Mouse (Mus musculus) c-Kit-positive CD71-positive TER-119-negative erythroid progenitor cells, embryonic 14.5 days (primary cell): ENCODE data around the gene Gpr4.

Experiments used
- DNase-seq: peaks from one replicate; pipeline ENCODE4 v3.0.0-alpha.2; 2013; ENCODE audit warnings: low read depth

The Gpr4 gene

GRCm38 (mm10) chr7:19229404-19229803, 17.1 kb downstream of the Gpr4 start:
- DNase-seq = no peak

GRCm38 (mm10) chr7:19230041-19230580, 17.8 kb downstream of the Gpr4 start:
- DNase-seq = no peak

GRCm38 (mm10) chr7:19230899-19231298, 18.6 kb downstream of the Gpr4 start:
- no peak for DNase-seq

GRCm38 (mm10) chr7:19231849-19232248, 19.5 kb downstream of the Gpr4 start:
- no peak for DNase-seq

GRCm38 (mm10) chr7:19234652-19235051, 22.3 kb downstream of the Gpr4 start:
- DNase-seq = no peak

GRCm38 (mm10) chr7:19235092-19235671, 22.8 kb downstream of the Gpr4 start:
- DNase-seq = no peak

GRCm38 (mm10) chr7:19236411-19236810, 24.1 kb downstream of the Gpr4 start:
- DNase-seq = no peak

GRCm38 (mm10) chr7:19238344-19238743, 26.0 kb downstream of the Gpr4 start:
- no peak for DNase-seq

GRCm38 (mm10) chr7:19239423-19239822, 27.1 kb downstream of the Gpr4 start:
- peak; percentile 91 for DNase-seq

GRCm38 (mm10) chr7:19239986-19240385, 27.6 kb downstream of the Gpr4 start:
- peak; percentile 70 for DNase-seq

GRCm38 (mm10) chr7:19240905-19241463, 28.6 kb downstream of the Gpr4 start:
- no peak for DNase-seq

- DNase-seq = no peak
Observed at GRCm38 (mm10) chr7:19242005-19242404, 29.7 kb downstream of the Gpr4 start.

- DNase-seq = no peak
Observed at GRCm38 (mm10) chr7:19243858-19244257, 31.5 kb downstream of the Gpr4 start.

GRCm38 (mm10) chr7:19245083-19245482, 32.7 kb downstream of the Gpr4 start:
- no peak for DNase-seq

GRCm38 (mm10) chr7:19246855-19247254, 34.5 kb downstream of the Gpr4 start:
- DNase-seq = no peak

- no peak for DNase-seq
Observed at GRCm38 (mm10) chr7:19247511-19247910, 35.2 kb downstream of the Gpr4 start.

- no peak for DNase-seq
Observed at GRCm38 (mm10) chr7:19252078-19252477, 39.7 kb downstream of the Gpr4 start.

- no peak for DNase-seq
Observed at GRCm38 (mm10) chr7:19253437-19253836, 41.1 kb downstream of the Gpr4 start.

- DNase-seq = no peak
Observed at GRCm38 (mm10) chr7:19255395-19255794, 43.1 kb downstream of the Gpr4 start.

- no peak for DNase-seq
Observed at GRCm38 (mm10) chr7:19256567-19256966, 44.2 kb downstream of the Gpr4 start.

- DNase-seq = peak; percentile 93
Observed at GRCm38 (mm10) chr7:19257390-19258022, 45.2 kb downstream of the Gpr4 start.

- no peak for DNase-seq
Observed at GRCm38 (mm10) chr7:19258336-19258735, 46.0 kb downstream of the Gpr4 start.

- no peak for DNase-seq
Observed at GRCm38 (mm10) chr7:19265147-19265546, 52.8 kb downstream of the Gpr4 start.
